Mouse (Mus musculus): ENCODE measurements around the gene Arpc1b. TPM values are rescaled to one million over a fixed set of nuclear protein-coding genes. Genes with fewer than 3 reads are reported as not detected.

Gene Arpc1b
- polyA plus RNA-seq, 1 experiment from 2014 or later, result 467 TPM

- Histone ChIP-seq H3K27ac (ENCODE audit: low read length) (no peak overlapping the region), H3K4me1 (ENCODE audit: insufficient read depth, low read depth, low read length) (peaks cover 7% of the 10 kb centered on the region), H3K36me3 (ENCODE audit: insufficient read depth, low read length) (peaks cover 8% of the 10 kb centered on the region; the same call in 1 of the 2 replicates), H3K4me2 (replicated peaks; ENCODE audit: low read depth, low read length) (no peak overlapping the region), H3K4me3 (ENCODE audit: low read depth, low read length) (no peak overlapping the region), H3K9ac (replicated peaks; ENCODE audit: low read depth) (no peak overlapping the region), H3K27me3 (replicated peaks; ENCODE audit: insufficient read depth, low read length) (no peaks in the 10 kb centered on the region), H3K9me3 (ENCODE audit: low read length) (no peaks in the 10 kb centered on the region)
- TF ChIP-seq CTCF (IDR thresholded peaks at IDR 0.05) (no peak), EP300 (IDR thresholded peaks at IDR 0.05) (no peak)
- ATAC-seq, result no peak
- peak; percentile 12 for DNase-seq (ENCODE audit: low spot score)
- WGBS, result 34% methylated on average over 3 of the region's 3 CpGs
Measured at GRCm38 (mm10) chr5:145164710-145165109, 50.7 kb downstream of the Arpc1b start.

- peaks cover 4% of the 10 kb centered on the region; the same call in 1 of the 2 replicates for H3K36me3 ChIP-seq (ENCODE audit: insufficient read depth, low read length)
- ATAC-seq (no peak), DNase-seq (ENCODE audit: low spot score) (no peak)
- H3K4me1 ChIP-seq (ENCODE audit: insufficient read depth, low read depth, low read length), result peaks cover 7% of the 10 kb centered on the region
- no peaks in the 10 kb centered on the region for H3K27me3 ChIP-seq (replicated peaks; ENCODE audit: insufficient read depth, low read length)
- H3K4me3 ChIP-seq (ENCODE audit: low read depth, low read length), result no peak overlapping the region
- WGBS, result 80% methylated on average over 15 of the region's 15 CpGs
- no peak overlapping the region for H3K27ac ChIP-seq (ENCODE audit: low read length)
- no peak overlapping the region for H3K9ac ChIP-seq (replicated peaks; ENCODE audit: low read depth)
- H3K4me2 ChIP-seq (replicated peaks; ENCODE audit: low read depth, low read length), result no peak overlapping the region
- H3K9me3 ChIP-seq (ENCODE audit: low read length), result no peaks in the 10 kb centered on the region
- TF ChIP-seq CTCF (IDR thresholded peaks at IDR 0.05) (no peak), EP300 (IDR thresholded peaks at IDR 0.05) (no peak)
Measured at GRCm38 (mm10) chr5:145165184-145165583, 51.2 kb downstream of the Arpc1b start.

- DNase-seq (ENCODE audit: low spot score), result peak; percentile 99
- H3K4me2 ChIP-seq (replicated peaks; ENCODE audit: low read depth, low read length), result peak within 1 kb of the TSS; percentile 89
- WGBS, result under 1% methylated on average over 42 of the region's 51 CpGs
- peak; percentile 97 for ATAC-seq
- H3K9me3 ChIP-seq (ENCODE audit: low read length), result no peaks in the 10 kb centered on the region
- TF ChIP-seq CTCF (IDR thresholded peaks at IDR 0.05), result peak; percentile 17; the same call in 1 of the 2 replicates
- TF ChIP-seq EP300 (IDR thresholded peaks at IDR 0.05), result no peak
- H3K4me1 ChIP-seq (ENCODE audit: insufficient read depth, low read depth, low read length), result peaks cover 7% of the 10 kb centered on the region
- peak within 1 kb of the TSS; percentile 92 for H3K27ac ChIP-seq (ENCODE audit: low read length)
- peak within 1 kb of the TSS; percentile 97 for H3K9ac ChIP-seq (replicated peaks; ENCODE audit: low read depth)
- peaks cover 12% of the 10 kb centered on the region; the same call in 1 of the 2 replicates for H3K36me3 ChIP-seq (ENCODE audit: insufficient read depth, low read length)
- no peaks in the 10 kb centered on the region for H3K27me3 ChIP-seq (replicated peaks; ENCODE audit: insufficient read depth, low read length)
- H3K4me3 ChIP-seq (ENCODE audit: low read depth, low read length), result peak within 1 kb of the TSS; percentile 93
Measured at GRCm38 (mm10) chr5:145166536-145167305, 52.7 kb downstream of the Arpc1b start, which contains the start of the genes Ptcd1 and Cpsf4. Ptcd1 (minus strand) TSS chr5:145167108. Cpsf4 (plus strand) TSS chr5:145167213.

GRCm38 (mm10) chr5:145167306-145167661, 53.3 kb downstream of the Arpc1b start:
- Histone ChIP-seq H3K9ac (replicated peaks; ENCODE audit: low read depth) (peak overlapping the region; percentile 97), H3K36me3 (ENCODE audit: insufficient read depth, low read length) (peaks cover 14% of the 10 kb centered on the region; the same call in 1 of the 2 replicates), H3K27ac (ENCODE audit: low read length) (peak overlapping the region; percentile 92), H3K9me3 (ENCODE audit: low read length) (no peaks in the 10 kb centered on the region), H3K4me3 (ENCODE audit: low read depth, low read length) (peak overlapping the region; percentile 93), H3K27me3 (replicated peaks; ENCODE audit: insufficient read depth, low read length) (no peaks in the 10 kb centered on the region), H3K4me1 (ENCODE audit: insufficient read depth, low read depth, low read length) (peaks cover 7% of the 10 kb centered on the region), H3K4me2 (replicated peaks; ENCODE audit: low read depth, low read length) (peak overlapping the region; percentile 80)
- TF ChIP-seq EP300 (IDR thresholded peaks at IDR 0.05) (no peak), CTCF (IDR thresholded peaks at IDR 0.05) (no peak)
- DNase-seq (ENCODE audit: low spot score) (peak; percentile 44), ATAC-seq (peak; percentile 6)
- WGBS, result 3% methylated on average over 24 of the region's 28 CpGs

- DNase-seq (ENCODE audit: low spot score), result no peak
- Histone ChIP-seq H3K4me3 (ENCODE audit: low read depth, low read length) (no peak overlapping the region), H3K4me2 (replicated peaks; ENCODE audit: low read depth, low read length) (no peak overlapping the region), H3K9me3 (ENCODE audit: low read length) (no peaks in the 10 kb centered on the region), H3K4me1 (ENCODE audit: insufficient read depth, low read depth, low read length) (no peaks in the 10 kb centered on the region), H3K36me3 (ENCODE audit: insufficient read depth, low read length) (peaks cover 58% of the 10 kb centered on the region), H3K27ac (ENCODE audit: low read length) (no peak overlapping the region), H3K27me3 (replicated peaks; ENCODE audit: insufficient read depth, low read length) (no peaks in the 10 kb centered on the region), H3K9ac (replicated peaks; ENCODE audit: low read depth) (no peak overlapping the region)
- no peak for ATAC-seq
- TF ChIP-seq EP300 (IDR thresholded peaks at IDR 0.05) (no peak), CTCF (IDR thresholded peaks at IDR 0.05) (no peak)
- WGBS, result 83% methylated on average over 18 of the region's 18 CpGs
Measured at GRCm38 (mm10) chr5:145178461-145178980, 64.5 kb downstream of the Arpc1b start.

Other genes with a start within 250 kb of the Arpc1b start
- gene Smurf1, start 148.4 kb upstream of the Arpc1b start, polyA plus RNA-seq (2015; fragmentation: Nextera tagmentation; extraction: Ambion mirVana), result 12.5 and 13.2 TPM in 2 replicates
- not detected in 2 replicates for gene Gm4871, start 81.5 kb upstream of the Arpc1b start, polyA plus RNA-seq (2015; fragmentation: Nextera tagmentation; extraction: Ambion mirVana)
- 0.56 and 0.73 TPM in 2 replicates for gene 1700018F24Rik, start 71.2 kb upstream of the Arpc1b start, polyA plus RNA-seq (2015; fragmentation: Nextera tagmentation; extraction: Ambion mirVana)
- 127 and 129 TPM in 2 replicates for gene Arpc1a, start 30.4 kb upstream of the Arpc1b start, polyA plus RNA-seq (2015; fragmentation: Nextera tagmentation; extraction: Ambion mirVana)
- gene Kpna7, start 30.2 kb upstream of the Arpc1b start, polyA plus RNA-seq (2015; fragmentation: Nextera tagmentation; extraction: Ambion mirVana), result not detected in 2 replicates
- 47.9 and 51.1 TPM in 2 replicates for gene Pdap1, start 26.0 kb downstream of the Arpc1b start, polyA plus RNA-seq (2015; fragmentation: Nextera tagmentation; extraction: Ambion mirVana)
- 152 TPM in 2 replicates for gene Bud31, start 26.1 kb downstream of the Arpc1b start, polyA plus RNA-seq (2015; fragmentation: Nextera tagmentation; extraction: Ambion mirVana)
- 12.0 and 13.0 TPM in 2 replicates for gene Ptcd1, start 52.9 kb downstream of the Arpc1b start, polyA plus RNA-seq (2015; fragmentation: Nextera tagmentation; extraction: Ambion mirVana)
- gene Cpsf4, start 53.0 kb downstream of the Arpc1b start, polyA plus RNA-seq (2015; fragmentation: Nextera tagmentation; extraction: Ambion mirVana), result 22.9 and 25.9 TPM in 2 replicates
- 374 and 396 TPM in 2 replicates for gene Atp5j2, start 77.8 kb downstream of the Arpc1b start, polyA plus RNA-seq (2015; fragmentation: Nextera tagmentation; extraction: Ambion mirVana)
- 13.0 and 13.9 TPM in 2 replicates for gene Zkscan14, start 87.7 kb downstream of the Arpc1b start, polyA plus RNA-seq (2015; fragmentation: Nextera tagmentation; extraction: Ambion mirVana)
- 7.5 and 8.1 TPM in 2 replicates for gene Zkscan5, start 90.3 kb downstream of the Arpc1b start, polyA plus RNA-seq (2015; fragmentation: Nextera tagmentation; extraction: Ambion mirVana)
- 27.6 and 32.1 TPM in 2 replicates for gene Zfp655, start 117.5 kb downstream of the Arpc1b start, polyA plus RNA-seq (2015; fragmentation: Nextera tagmentation; extraction: Ambion mirVana)
- gene Zscan25, start 166.3 kb downstream of the Arpc1b start, polyA plus RNA-seq (2015; fragmentation: Nextera tagmentation; extraction: Ambion mirVana), result 0.51 and 0.54 TPM in 2 replicates
- not detected in 2 replicates for gene Cyp3a57, start 231.1 kb downstream of the Arpc1b start, polyA plus RNA-seq (2015; fragmentation: Nextera tagmentation; extraction: Ambion mirVana)